Mouse (Mus musculus): ENCODE data around the gene Dlg4.

The Dlg4 gene

DNA sequence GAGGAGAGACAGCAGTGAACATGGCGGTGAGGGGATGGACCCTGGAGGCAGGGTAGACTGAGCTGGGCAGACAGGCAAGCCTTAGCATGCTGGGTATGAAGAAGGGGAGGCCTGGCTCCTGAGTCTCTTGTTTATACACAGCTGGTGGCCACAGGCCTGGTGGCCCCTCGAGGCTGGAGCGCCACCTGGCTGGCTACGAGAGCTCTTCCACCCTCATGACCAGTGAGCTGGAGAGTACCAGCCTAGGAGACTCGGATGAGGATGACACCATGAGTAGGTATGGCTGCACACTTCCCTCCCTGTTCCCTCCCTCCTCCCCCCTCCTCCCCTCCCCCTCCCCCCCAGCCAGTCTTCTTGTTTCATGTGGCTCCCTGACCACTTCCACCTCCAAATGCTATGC is 11.2 kb upstream of the Dlg4 start:
- ChIA-PET POLR2A (interaction anchor here in 3 of 4 experiments (0.5 to 6.6 kb wide), 24 partner anchors 8 to 853 kb away, joined by 3 to 151 read pairs (median 4); partner anchors contain the start of genes Dlg4 (in 3 of the 3), Acadvl (in 2 of the 3), Cldn7 (in 1 of the 3) and Ctdnep1 (in 1 of the 3)), CTCF (interaction anchor here (0.5 to 1.7 kb wide), 27 partner anchors 8 to 701 kb away, joined by 3 to 29 read pairs (median 4); partner anchors contain the start of genes Acadvl (in 3 of the 4), Ctdnep1 (in 1 of the 4), Dlg4 (in 1 of the 4) and Elp5 (in 1 of the 4))

DNA sequence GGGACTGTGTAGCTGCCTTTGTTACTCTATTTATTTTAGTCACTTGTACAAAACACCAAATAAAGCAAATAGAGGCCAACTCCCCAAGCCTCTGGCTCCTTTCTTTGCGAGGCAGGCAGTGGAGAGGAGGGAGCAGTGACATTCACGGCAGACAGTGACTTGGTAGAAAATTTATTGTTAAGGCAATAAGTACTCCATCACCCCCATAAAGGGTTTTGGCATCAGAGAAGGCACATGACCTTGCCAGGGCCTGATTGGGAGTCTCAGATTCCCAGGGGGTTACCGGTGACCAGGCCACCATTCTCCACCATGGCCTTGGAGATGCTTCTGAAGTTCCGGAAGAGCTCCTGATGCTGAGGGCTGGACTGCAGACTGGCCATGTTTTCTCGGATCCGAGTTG is 6.7 kb upstream of the Dlg4 start:
- CTCF ChIA-PET = interaction anchor here in 3 of 4 experiments (0.5 to 1.7 kb wide), 5 partner anchors 8 to 173 kb away, joined by 3 to 5 read pairs (median 4); partner anchors contain the start of gene Nlgn2 (in 1 of the 3)
- POLR2A ChIA-PET = interaction anchor here in 3 of 4 experiments (0.5 to 14.9 kb wide), 15 partner anchors 7 to 197 kb away, joined by 3 to 151 read pairs (median 5); partner anchors contain the start of genes Dvl2 (in 3 of the 3), Ctdnep1 (in 2 of the 3) and Gabarap (in 1 of the 3)

DNA sequence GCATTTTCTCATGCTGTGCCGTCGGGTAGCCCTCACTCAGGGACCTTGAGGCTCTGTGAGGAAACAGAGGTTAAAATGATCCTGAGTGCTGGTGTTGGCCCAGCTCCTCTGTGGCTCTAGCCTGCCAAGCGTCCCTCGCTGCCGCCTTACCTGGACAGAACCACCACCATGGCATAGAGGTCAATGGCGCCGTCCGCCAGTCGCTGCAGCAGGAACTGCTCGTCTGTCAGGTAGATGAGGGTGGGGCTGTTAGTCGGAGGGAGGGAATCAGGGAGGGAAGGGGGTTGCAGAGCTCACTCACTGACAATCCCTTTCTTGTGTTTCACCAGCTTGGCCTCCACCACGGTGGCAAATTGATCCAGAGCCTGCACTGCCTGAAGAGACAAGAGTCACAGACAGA is 6.2 kb upstream of the Dlg4 start:
- CTCF ChIA-PET = interaction anchor here in 3 of 4 experiments (0.5 to 1.6 kb wide), 4 partner anchors 9 to 41 kb away, joined by 3 to 5 read pairs (median 4); no protein-coding TSS in a partner anchor
- POLR2A ChIA-PET = interaction anchor here in 3 of 4 experiments (0.5 to 14.9 kb wide), 15 partner anchors 8 to 501 kb away, joined by 3 to 151 read pairs (median 6); partner anchors contain the start of genes Dvl2 (in 3 of the 3), Ctdnep1 (in 2 of the 3) and Gabarap (in 1 of the 3)

DNA sequence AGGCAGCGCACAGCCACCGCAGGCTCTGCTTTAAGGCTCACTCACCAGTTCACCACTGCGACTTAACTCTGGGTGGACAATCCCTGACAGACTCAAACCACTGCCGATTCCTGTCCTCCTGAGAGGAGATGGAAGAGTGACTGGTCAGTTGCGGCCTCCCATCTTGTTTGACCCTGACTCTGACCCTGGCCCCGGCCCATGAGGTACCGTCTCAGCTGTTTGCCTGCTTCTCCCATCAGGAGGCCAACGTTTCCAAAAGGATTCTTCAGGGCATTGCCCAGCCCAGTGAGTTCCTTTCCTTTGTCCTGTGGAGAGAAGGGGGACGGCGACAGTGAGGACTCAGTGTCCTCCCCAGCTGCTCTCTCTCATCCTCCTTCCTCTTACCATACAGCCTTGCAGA is 5.8 kb upstream of the Dlg4 start:
- ChIA-PET CTCF (interaction anchor here in 2 of 4 experiments (0.5 to 1.6 kb wide), 3 partner anchors 9 to 17 kb away, joined by 3 to 4 read pairs (median 3); no protein-coding TSS in a partner anchor), POLR2A (interaction anchor here in 3 of 4 experiments (0.6 to 14.9 kb wide), 13 partner anchors 8 to 501 kb away, joined by 3 to 151 read pairs (median 6); partner anchors contain the start of genes Dvl2 (in 3 of the 3), Ctdnep1 (in 2 of the 3) and Gabarap (in 1 of the 3))

DNA sequence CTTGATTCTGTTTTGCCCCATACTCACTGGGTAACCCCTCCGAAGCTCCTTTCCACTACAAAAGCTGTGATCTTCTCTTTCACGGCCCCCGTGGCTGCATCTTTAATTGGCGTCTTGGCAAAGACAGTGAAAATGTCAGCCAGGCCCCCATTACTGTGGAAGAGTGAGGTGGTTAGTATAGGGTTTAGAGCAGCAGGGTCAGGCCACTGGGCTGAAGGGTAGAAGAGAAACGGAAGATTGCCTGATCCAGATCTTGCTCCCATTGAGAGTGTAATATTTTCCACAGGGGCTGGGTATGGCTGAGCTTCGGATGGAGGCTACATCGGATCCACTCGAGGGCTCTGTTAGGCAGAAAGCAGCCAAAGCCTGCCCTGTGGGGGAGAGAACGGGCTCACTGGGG is 3.8 kb upstream of the Dlg4 start:
- POLR2A ChIA-PET = interaction anchor here in 3 of 4 experiments (0.6 to 14.9 kb wide), 11 partner anchors 8 to 92 kb away, joined by 3 to 151 read pairs (median 9); partner anchors contain the start of genes Dvl2 (in 2 of the 3) and Eif5a (in 2 of the 3)
- CTCF ChIA-PET = interaction anchor here in 2 of 4 experiments (0.5 to 0.6 kb wide), 2 partner anchors 47 to 144 kb away, joined by 4 to 5 read pairs; no protein-coding TSS in a partner anchor

DNA sequence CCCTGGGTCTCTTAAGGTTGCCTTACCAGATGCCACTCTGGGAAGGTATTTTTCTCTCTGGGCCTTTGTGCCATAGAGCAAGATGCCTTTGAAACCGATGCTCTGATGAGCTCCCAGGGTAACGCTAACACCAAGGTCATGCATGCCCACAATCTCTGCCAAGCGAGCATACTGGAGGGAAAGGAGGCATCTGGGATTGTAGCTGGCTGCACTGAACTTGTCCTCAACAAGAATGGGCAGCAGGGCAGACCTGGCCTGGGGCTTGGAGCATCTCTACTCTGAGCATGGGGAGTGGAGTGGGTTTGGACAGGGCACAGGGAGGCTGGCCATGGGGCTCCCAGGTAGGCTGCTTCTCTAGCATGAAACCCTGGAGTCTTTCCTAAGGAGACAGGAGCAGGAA is 3.3 kb upstream of the Dlg4 start:
- ChIA-PET POLR2A (interaction anchor here (0.6 to 14.9 kb wide), 19 partner anchors 8 to 934 kb away, joined by 3 to 151 read pairs (median 6); partner anchors contain the start of genes Dvl2 (in 2 of the 4), Eif5a (in 2 of the 4), Gabarap (in 2 of the 4) and Ctdnep1 (in 1 of the 4)), CTCF (interaction anchor here (0.5 to 3.6 kb wide), 6 partner anchors 8 to 224 kb away, joined by 3 to 29 read pairs (median 6); no protein-coding TSS in a partner anchor)

DNA sequence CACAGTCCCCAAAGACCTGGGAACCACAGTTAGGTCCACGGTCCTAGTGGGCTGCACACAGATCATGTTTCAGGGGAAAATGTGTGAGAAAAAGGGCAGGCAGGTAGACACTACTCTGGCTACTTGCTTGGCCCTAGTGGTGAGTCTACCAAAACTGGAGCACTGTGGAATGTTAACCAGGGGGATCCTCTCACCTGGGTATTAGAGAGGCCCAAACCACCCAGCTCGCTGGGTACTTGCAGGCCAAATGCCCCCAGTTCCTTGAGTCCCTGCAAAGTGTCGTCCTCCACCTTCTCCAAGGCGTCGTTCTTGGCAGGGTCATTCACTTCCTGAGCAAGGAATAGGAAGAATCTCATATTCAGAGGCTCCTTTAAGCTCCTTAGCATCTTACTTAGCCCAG is 2.7 kb upstream of the Dlg4 start:
- POLR2A ChIA-PET = interaction anchor here (0.6 to 14.9 kb wide), 25 partner anchors 11 to 935 kb away, joined by 3 to 151 read pairs (median 5); partner anchors contain the start of genes Dvl2 (in 3 of the 4), Ctdnep1 (in 2 of the 4), Eif5a (in 2 of the 4) and Gabarap (in 2 of the 4)
- CTCF ChIA-PET = interaction anchor here (0.6 to 3.6 kb wide), 8 partner anchors 9 to 1801 kb away, joined by 3 to 29 read pairs (median 6); no protein-coding TSS in a partner anchor

DNA sequence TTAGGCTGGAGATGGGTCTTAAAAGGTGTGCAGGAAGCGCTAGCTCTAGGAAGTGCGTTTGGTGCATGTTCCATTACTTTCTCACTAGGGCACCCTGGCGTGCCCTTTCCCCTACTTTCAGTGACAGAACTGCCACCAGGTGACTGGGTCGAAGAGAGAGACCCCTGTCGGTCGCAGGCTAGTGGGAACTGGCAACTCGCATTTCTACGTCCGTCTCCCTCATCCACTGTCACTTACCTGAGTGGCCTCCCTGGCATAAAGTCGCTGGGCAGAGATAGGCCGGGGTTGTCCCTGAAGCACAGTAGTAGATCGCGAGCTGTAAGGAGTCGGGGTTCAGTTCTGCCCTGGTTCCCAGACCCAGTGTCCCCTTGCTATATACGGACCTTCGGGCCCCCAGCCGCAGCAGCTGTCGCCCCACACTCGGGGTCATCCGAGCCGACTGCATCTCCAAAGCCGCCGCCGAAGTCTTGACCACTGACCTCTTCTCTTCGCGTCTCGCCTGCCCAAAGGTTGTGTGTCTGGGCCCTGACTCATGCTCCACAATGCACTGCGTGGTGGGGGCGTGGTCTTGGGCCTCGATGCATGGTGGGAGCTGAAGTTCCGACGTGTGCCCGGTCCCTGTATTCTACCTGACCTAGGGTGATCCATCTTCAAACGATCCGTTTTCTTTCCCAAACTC is 1.7 kb upstream of the Dlg4 start, which contains the start of gene Acadvl:
Gene Acadvl (minus strand): TSS at position 532 of the 679 bp plus-strand sequence.
- CTCF ChIA-PET = interaction anchor here (0.5 to 3.6 kb wide), 17 partner anchors 9 to 525 kb away, joined by 3 to 29 read pairs (median 3); partner anchors contain the start of genes Gltpd2 (in 1 of the 4), Pld2 (in 1 of the 4) and Slc16a11 (in 1 of the 4)
- POLR2A ChIA-PET = interaction anchor here (0.6 to 14.9 kb wide), 45 partner anchors 8 to 942 kb away, joined by 3 to 151 read pairs (median 4); partner anchors contain the start of genes Dvl2 (in 4 of the 4), Ctdnep1 (in 2 of the 4), Gabarap (in 2 of the 4) and 2810408A11Rik (in 1 of the 4)

DNA sequence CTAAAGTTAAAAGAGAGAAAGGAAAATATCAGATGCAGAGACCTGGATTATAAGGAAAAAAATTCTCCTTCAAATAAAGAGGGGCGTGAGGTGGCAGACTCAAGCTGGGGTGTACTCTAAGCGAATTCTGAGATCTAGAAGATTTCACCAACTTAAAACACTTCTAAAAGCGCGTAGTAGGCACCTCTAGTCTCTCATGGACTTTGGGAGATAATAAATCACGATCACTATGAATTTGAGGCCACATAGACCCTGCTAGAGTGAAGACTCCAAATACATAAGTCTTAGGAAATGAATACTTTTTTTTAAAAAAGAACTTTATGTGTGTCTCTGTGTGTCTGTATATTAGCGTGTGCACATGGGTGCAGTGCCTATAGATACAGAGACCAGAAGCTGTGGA is 1.1 kb upstream of the Dlg4 start:
- POLR2A ChIA-PET = interaction anchor here (0.6 to 14.9 kb wide), 39 partner anchors 9 to 943 kb away, joined by 3 to 151 read pairs (median 5); partner anchors contain the start of genes Dvl2 (in 3 of the 4), Ctdnep1 (in 2 of the 4), Gabarap (in 2 of the 4) and 2810408A11Rik (in 1 of the 4)
- CTCF ChIA-PET = interaction anchor here in 3 of 4 experiments (0.5 to 3.6 kb wide), 16 partner anchors 10 to 524 kb away, joined by 3 to 29 read pairs (median 3); partner anchors contain the start of genes Gltpd2 (in 1 of the 3), Pld2 (in 1 of the 3) and Slc16a11 (in 1 of the 3)

DNA sequence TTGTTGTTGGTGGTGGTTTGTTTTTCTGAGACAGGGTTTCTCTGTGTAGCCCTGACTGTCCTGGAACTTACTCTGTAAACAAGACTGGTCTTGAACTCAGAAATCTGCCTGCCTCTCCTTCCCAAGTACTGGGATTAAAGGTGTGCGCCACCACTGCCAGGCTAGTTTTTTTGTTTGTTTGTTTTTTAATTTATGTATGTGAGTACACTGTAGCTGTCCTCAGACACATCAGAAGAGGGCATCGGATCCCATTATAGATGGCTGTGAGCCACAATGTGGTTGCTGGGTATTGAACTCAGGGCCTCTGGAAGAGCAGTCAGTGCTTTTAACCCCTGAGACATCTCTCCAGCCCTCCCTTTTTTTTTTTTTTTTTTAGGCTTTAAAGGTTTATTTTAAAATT is 565 bp upstream of the Dlg4 start:
- CTCF ChIA-PET = interaction anchor here in 1 of 4 experiments (3.6 kb wide), 1 partner anchor 11 kb away, joined by 29 read pairs; no protein-coding TSS in a partner anchor
- POLR2A ChIA-PET = interaction anchor here (0.6 to 14.9 kb wide), 13 partner anchors 8 to 96 kb away, joined by 3 to 151 read pairs (median 5); partner anchors contain the start of genes Dvl2 (in 2 of the 4) and Eif5a (in 1 of the 4)

DNA sequence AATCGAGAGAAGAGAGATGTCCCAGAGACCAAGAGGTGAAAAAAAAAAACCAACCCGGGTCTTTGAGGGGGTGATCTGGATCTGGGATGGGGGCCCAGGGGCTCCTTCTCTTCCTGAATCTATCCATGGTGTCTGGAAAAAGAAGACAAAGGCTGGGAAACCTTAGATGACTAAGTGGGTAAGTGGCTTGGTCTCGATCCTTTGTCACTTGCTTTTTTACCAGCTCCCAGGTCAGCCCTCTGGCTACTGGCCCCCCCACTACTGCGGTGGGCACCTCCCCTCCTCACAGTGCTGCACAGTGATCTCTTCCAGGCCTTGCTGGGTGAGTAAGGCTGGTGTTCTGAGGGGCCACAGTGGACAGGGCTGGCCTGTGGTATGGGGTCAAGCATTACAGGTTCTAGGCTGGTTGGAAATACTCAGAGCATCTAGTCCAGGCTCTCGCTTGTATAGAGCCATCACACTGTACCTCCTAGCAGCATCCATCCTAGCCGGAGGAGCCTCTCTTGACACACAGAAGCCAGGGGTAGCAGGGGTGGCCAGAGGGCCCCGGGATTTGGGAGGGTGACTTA is 541 bp downstream of the Dlg4 start:
- CTCF ChIA-PET = interaction anchor here in 1 of 4 experiments (1.0 kb wide), 1 partner anchor 16 kb away, joined by 4 read pairs; no protein-coding TSS in a partner anchor
- POLR2A ChIA-PET = interaction anchor here (0.7 to 14.9 kb wide), 14 partner anchors 9 to 522 kb away, joined by 3 to 151 read pairs (median 4); partner anchors contain the start of genes Dvl2 (in 2 of the 4), Eif5a (in 1 of the 4) and Spem1 (in 1 of the 4)

DNA sequence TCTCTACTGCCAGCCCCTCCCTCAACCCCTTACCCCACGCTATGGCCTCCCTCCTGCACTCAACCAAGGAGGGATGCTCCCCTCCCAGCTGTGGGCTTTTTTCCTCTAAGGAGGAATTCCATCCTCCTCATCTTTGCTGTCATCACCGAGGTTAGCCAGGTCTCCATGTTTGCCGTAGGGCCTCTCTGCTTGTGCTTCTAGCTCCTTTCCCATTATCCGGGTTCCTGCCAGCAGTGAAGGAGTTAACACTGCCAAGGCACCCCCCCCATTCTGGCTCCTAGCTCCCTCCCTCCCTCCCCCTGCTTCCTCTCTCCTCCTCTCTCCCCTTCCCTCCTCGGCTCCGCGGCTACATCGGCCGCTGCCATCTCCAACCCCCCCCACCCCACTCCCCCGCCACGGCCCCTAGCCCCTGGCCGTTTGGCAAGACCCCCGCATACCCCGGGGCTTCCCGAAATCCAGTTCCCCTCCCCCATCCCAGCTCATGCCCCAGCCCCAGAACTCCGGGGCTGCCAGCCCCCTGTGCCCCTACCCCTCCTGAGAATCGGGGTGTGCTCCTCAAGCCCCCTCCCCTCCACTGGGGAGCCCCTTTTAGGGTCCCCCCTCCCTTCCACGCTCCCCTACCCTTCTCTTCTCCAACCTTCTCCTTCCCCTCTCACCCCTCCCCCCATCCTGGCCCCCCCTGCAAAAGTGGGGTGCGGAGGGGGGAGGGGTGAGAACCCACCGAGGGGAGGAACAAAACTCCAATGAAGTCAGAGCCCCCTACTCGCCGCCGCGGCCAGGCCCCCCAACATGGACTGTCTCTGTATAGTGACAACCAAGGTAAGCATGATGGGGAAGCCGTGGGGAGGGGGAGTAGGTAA is 1.6 kb downstream of the Dlg4 start:
- ChIA-PET POLR2A (interaction anchor here in 3 of 4 experiments (0.5 to 14.9 kb wide), 12 partner anchors 7 to 951 kb away, joined by 3 to 151 read pairs (median 4); partner anchors contain the start of genes Dvl2 (in 2 of the 3), Eif5a (in 1 of the 3), Nup88 (in 1 of the 3) and Phf23 (in 1 of the 3)), CTCF (interaction anchor here in 2 of 4 experiments (0.5 to 1.0 kb wide), 2 partner anchors 17 to 93 kb away, joined by 3 to 4 read pairs; no protein-coding TSS in a partner anchor)

DNA sequence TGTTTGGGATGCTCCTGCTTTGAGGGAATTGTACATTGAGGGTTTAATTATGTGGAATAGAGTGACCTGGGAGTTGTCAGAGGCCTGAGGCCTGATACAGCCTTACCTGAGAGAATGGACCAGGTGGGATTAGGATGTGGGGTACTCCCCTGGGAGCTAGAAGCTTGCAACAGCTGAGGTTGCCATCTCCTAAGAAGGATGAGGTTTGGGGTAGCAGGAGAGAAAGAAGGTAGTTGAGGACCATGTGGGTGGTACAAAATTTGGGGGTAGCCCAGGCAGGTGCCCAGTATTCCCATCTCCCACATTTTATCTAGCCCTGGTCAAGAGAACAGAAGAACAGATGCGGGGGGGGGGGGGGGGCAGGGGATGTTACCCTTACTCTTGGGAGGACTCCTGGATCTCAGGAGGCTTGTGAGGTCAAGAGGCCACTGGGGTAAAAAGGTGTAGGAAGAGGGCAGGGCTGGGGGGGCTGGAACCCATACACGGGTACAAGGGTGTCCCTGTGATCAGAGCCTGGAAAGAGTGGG is 2.8 kb downstream of the Dlg4 start:
- CTCF ChIA-PET = interaction anchor here in 1 of 4 experiments (0.7 kb wide), 1 partner anchor 696 kb away, joined by 4 read pairs; the partner anchor contains the start of gene Trappc1
- POLR2A ChIA-PET = interaction anchor here in 2 of 4 experiments (0.6 to 14.9 kb wide), 8 partner anchors 8 to 272 kb away, joined by 3 to 151 read pairs (median 13); partner anchors contain the start of genes Ctdnep1 (in 2 of the 2), Dvl2 (in 2 of the 2) and Phf23 (in 1 of the 2)

DNA sequence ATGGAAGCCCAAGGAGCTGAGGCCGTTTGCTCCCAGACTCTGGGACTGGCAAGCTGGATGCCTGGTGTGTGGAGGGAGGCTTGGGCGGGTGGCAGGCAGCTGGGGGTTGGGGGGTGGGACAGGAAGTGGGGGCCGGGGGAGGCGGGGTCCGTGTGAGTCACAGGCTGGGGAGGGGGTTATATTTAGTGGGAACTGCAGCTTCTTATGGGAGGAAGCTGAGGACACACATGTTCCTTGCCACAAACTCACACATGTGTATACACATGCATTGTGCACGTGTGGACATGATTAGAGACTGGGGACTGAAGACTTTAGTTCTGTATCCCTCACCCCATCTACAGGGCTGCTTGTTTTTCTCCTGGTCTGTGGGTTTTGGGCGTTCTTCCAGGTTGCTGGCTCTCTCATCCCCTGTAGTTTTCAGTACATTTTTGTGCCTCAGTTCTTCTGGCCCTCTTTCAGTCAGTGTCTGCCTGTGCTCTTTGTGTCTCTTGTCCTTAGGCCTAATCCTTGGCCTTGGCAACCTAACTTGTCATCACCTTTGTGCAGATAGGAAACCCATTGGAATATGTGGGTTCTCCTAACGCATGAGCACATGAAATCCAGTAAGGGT is 3.4 kb downstream of the Dlg4 start:
- ChIA-PET POLR2A (interaction anchor here in 2 of 4 experiments (0.6 to 14.9 kb wide), 14 partner anchors 9 to 271 kb away, joined by 3 to 151 read pairs (median 7); partner anchors contain the start of genes Ctdnep1 (in 2 of the 2), Dvl2 (in 2 of the 2), Eif5a (in 1 of the 2) and Elp5 (in 1 of the 2)), CTCF (interaction anchor here in 2 of 4 experiments (0.7 to 1.5 kb wide), 6 partner anchors 12 to 696 kb away, joined by 3 to 13 read pairs (median 5); partner anchors contain the start of genes Dvl2 (in 1 of the 2), Slc16a11 (in 1 of the 2) and Trappc1 (in 1 of the 2))

All from embryonic stem cell, embryonic (primary cell).